Mouse (Mus musculus): ENCODE measurements around the gene Ppm1l. TPM values are rescaled to one million over a fixed set of nuclear protein-coding genes. Genes with fewer than 3 reads are reported as not detected.

The Ppm1l gene
- polyA plus RNA-seq, 1 experiment from 2014 or later = 6.0 TPM

GRCm38 (mm10) chr3:69593426-69593825 is 276.8 kb downstream of the Ppm1l start:
- WGBS = 90% methylated on average over 8 of the region's 8 CpGs
- no peaks in the 10 kb centered on the region for H3K27me3 ChIP-seq (ENCODE audit: control insufficient read depth, insufficient read depth, low read length)
- no peaks in the 10 kb centered on the region for H3K4me1 ChIP-seq (replicated peaks; ENCODE audit: control insufficient read depth, insufficient read depth)
- TF ChIP-seq EP300 (optimal IDR thresholded peaks at IDR 0.05) = no peak
- TF ChIP-seq CTCF (IDR thresholded peaks at IDR 0.05; ENCODE audit: low read depth) = no peak
- H3K4me3 ChIP-seq (ENCODE audit: low read depth, low read length) = no peak overlapping the region
- H3K9ac ChIP-seq (ENCODE audit: low read length) = no peak overlapping the region
- ATAC-seq (ENCODE audit: low FRiP score, low TSS enrichment) = no peak
- no peak for DNase-seq (ENCODE audit: low spot score)
- H3K9me3 ChIP-seq (ENCODE audit: control insufficient read depth, low read length) = no peaks in the 10 kb centered on the region
- no peaks in the 10 kb centered on the region for H3K36me3 ChIP-seq (ENCODE audit: control insufficient read depth, insufficient read depth, low read length)
- no peak overlapping the region for H3K4me2 ChIP-seq (replicated peaks; ENCODE audit: low read depth)
- H3K27ac ChIP-seq (replicated peaks) = no peak overlapping the region

- Histone ChIP-seq H3K4me3 (ENCODE audit: low read depth, low read length) (no peak overlapping the region), H3K9me3 (ENCODE audit: control insufficient read depth, low read length) (no peaks in the 10 kb centered on the region), H3K27me3 (ENCODE audit: control insufficient read depth, insufficient read depth, low read length) (no peaks in the 10 kb centered on the region), H3K4me2 (replicated peaks; ENCODE audit: low read depth) (no peak overlapping the region), H3K36me3 (ENCODE audit: control insufficient read depth, insufficient read depth, low read length) (no peaks in the 10 kb centered on the region), H3K9ac (ENCODE audit: low read length) (no peak overlapping the region), H3K27ac (replicated peaks) (no peak overlapping the region), H3K4me1 (replicated peaks; ENCODE audit: control insufficient read depth, insufficient read depth) (no peaks in the 10 kb centered on the region)
- 60% methylated on average over 9 of the region's 9 CpGs for WGBS
- TF ChIP-seq CTCF (IDR thresholded peaks at IDR 0.05; ENCODE audit: low read depth) (peak; percentile 19), EP300 (optimal IDR thresholded peaks at IDR 0.05) (no peak)
- ATAC-seq (ENCODE audit: low FRiP score, low TSS enrichment) (no peak), DNase-seq (ENCODE audit: low spot score) (no peak)
These were observed 277.4 kb downstream of the Ppm1l start for GRCm38 (mm10) chr3:69594071-69594470.

- no peak overlapping the region for H3K4me2 ChIP-seq (replicated peaks; ENCODE audit: low read depth)
- H3K4me3 ChIP-seq (ENCODE audit: low read depth, low read length) = no peak overlapping the region
- H3K9ac ChIP-seq (ENCODE audit: low read length) = no peak overlapping the region
- TF ChIP-seq EP300 (optimal IDR thresholded peaks at IDR 0.05) = no peak
- no peak for TF ChIP-seq CTCF (IDR thresholded peaks at IDR 0.05; ENCODE audit: low read depth)
- no peak overlapping the region for H3K27ac ChIP-seq (replicated peaks)
- no peaks in the 10 kb centered on the region for H3K36me3 ChIP-seq (ENCODE audit: control insufficient read depth, insufficient read depth, low read length)
- DNase-seq (ENCODE audit: low spot score) (no peak), ATAC-seq (ENCODE audit: low FRiP score, low TSS enrichment) (no peak)
- no peaks in the 10 kb centered on the region for H3K4me1 ChIP-seq (replicated peaks; ENCODE audit: control insufficient read depth, insufficient read depth)
- whole genome bisulfite sequencing = 82% methylated on average over 3 of the region's 3 CpGs
- no peaks in the 10 kb centered on the region for H3K9me3 ChIP-seq (ENCODE audit: control insufficient read depth, low read length)
- no peaks in the 10 kb centered on the region for H3K27me3 ChIP-seq (ENCODE audit: control insufficient read depth, insufficient read depth, low read length)
These were observed 279.5 kb downstream of the Ppm1l start for GRCm38 (mm10) chr3:69596116-69596515.

GRCm38 (mm10) chr3:69597211-69597610 is 280.6 kb downstream of the Ppm1l start:
- no peak for ATAC-seq (ENCODE audit: low FRiP score, low TSS enrichment)
- H3K4me1 ChIP-seq (replicated peaks; ENCODE audit: control insufficient read depth, insufficient read depth) = no peaks in the 10 kb centered on the region
- TF ChIP-seq CTCF (IDR thresholded peaks at IDR 0.05; ENCODE audit: low read depth) (no peak), EP300 (optimal IDR thresholded peaks at IDR 0.05) (no peak)
- H3K4me3 ChIP-seq (ENCODE audit: low read depth, low read length) = 0 out of 2 replicates have a peak overlapping the region, but pooled peaks have one; percentile 1
- H3K27ac ChIP-seq (replicated peaks) = no peak overlapping the region
- peak overlapping the region; percentile 91 for H3K4me2 ChIP-seq (replicated peaks; ENCODE audit: low read depth)
- H3K27me3 ChIP-seq (ENCODE audit: control insufficient read depth, insufficient read depth, low read length) = no peaks in the 10 kb centered on the region
- no peaks in the 10 kb centered on the region for H3K36me3 ChIP-seq (ENCODE audit: control insufficient read depth, insufficient read depth, low read length)
- WGBS = 91% methylated on average over 6 of the region's 6 CpGs
- no peaks in the 10 kb centered on the region for H3K9me3 ChIP-seq (ENCODE audit: control insufficient read depth, low read length)
- no peak for DNase-seq (ENCODE audit: low spot score)
- no peak overlapping the region for H3K9ac ChIP-seq (ENCODE audit: low read length)

- Histone ChIP-seq H3K9me3 (ENCODE audit: control insufficient read depth, low read length) (no peaks in the 10 kb centered on the region), H3K4me2 (replicated peaks; ENCODE audit: low read depth) (peak overlapping the region; percentile 91), H3K4me3 (ENCODE audit: low read depth, low read length) (peak overlapping the region; percentile 68), H3K27ac (replicated peaks) (peak overlapping the region; percentile 66), H3K27me3 (ENCODE audit: control insufficient read depth, insufficient read depth, low read length) (no peaks in the 10 kb centered on the region), H3K4me1 (replicated peaks; ENCODE audit: control insufficient read depth, insufficient read depth) (no peaks in the 10 kb centered on the region), H3K9ac (ENCODE audit: low read length) (peak overlapping the region; percentile 66), H3K36me3 (ENCODE audit: control insufficient read depth, insufficient read depth, low read length) (no peaks in the 10 kb centered on the region)
- no peak for DNase-seq (ENCODE audit: low spot score)
- no peak for TF ChIP-seq EP300 (optimal IDR thresholded peaks at IDR 0.05)
- no peak for TF ChIP-seq CTCF (IDR thresholded peaks at IDR 0.05; ENCODE audit: low read depth)
- no peak for ATAC-seq (ENCODE audit: low FRiP score, low TSS enrichment)
- WGBS = 26% methylated on average over 7 of the region's 7 CpGs
These were observed 281.2 kb downstream of the Ppm1l start for GRCm38 (mm10) chr3:69597816-69598215.

- H3K36me3 ChIP-seq (ENCODE audit: control insufficient read depth, insufficient read depth, low read length) = no peaks in the 10 kb centered on the region
- H3K9me3 ChIP-seq (ENCODE audit: control insufficient read depth, low read length) = no peaks in the 10 kb centered on the region
- peak; percentile 51 for DNase-seq (ENCODE audit: low spot score)
- peak within 1 kb of the TSS; percentile 66 for H3K9ac ChIP-seq (ENCODE audit: low read length)
- no peaks in the 10 kb centered on the region for H3K4me1 ChIP-seq (replicated peaks; ENCODE audit: control insufficient read depth, insufficient read depth)
- peak within 1 kb of the TSS; percentile 68 for H3K4me3 ChIP-seq (ENCODE audit: low read depth, low read length)
- WGBS = 2% methylated on average over 80 of the region's 99 CpGs
- H3K27me3 ChIP-seq (ENCODE audit: control insufficient read depth, insufficient read depth, low read length) = no peaks in the 10 kb centered on the region
- peak; percentile 61 for TF ChIP-seq CTCF (IDR thresholded peaks at IDR 0.05; ENCODE audit: low read depth)
- no peak for TF ChIP-seq EP300 (optimal IDR thresholded peaks at IDR 0.05)
- peak; percentile 75 for ATAC-seq (ENCODE audit: low FRiP score, low TSS enrichment)
- peak within 1 kb of the TSS; percentile 91 for H3K4me2 ChIP-seq (replicated peaks; ENCODE audit: low read depth)
- peak within 1 kb of the TSS; percentile 66 for H3K27ac ChIP-seq (replicated peaks)
These were observed 281.9 kb downstream of the Ppm1l start, which contains the start of gene B3galnt1 for GRCm38 (mm10) chr3:69598261-69599165. B3galnt1 (minus strand) TSS chr3:69598960.

Data from stomach, postnatal 0 days (tissue).